Mouse (Mus musculus) G1E (cell line): ENCODE results near the gene Hoxb7.

Source experiments
- CTCF ChIP-seq: IDR thresholded peaks from 2 replicates; pipeline ENCODE4 v1.5.1; 2012; ENCODE audit warnings: low read depth, low read length, inconsistent platforms, mixed read lengths
- GATA1 ChIP-seq: IDR thresholded peaks from 2 replicates; pipeline ENCODE4 v1.6.1; 2012; ENCODE audit warnings: borderline replicate concordance, low read length, inconsistent platforms, mixed read lengths
- GATA2 ChIP-seq: IDR thresholded peaks from 2 replicates; pipeline ENCODE4 v1.6.1; 2012; ENCODE audit warnings: low read depth, low read length, inconsistent platforms, borderline replicate concordance
- TAL1 ChIP-seq: conservative IDR thresholded peaks from 2 replicates; pipeline ENCODE4 v1.6.1; 2012; ENCODE audit warnings: low read depth, low read length, inconsistent platforms, mixed read lengths

GRCm38 (mm10) chr11:96303151-96304099, 17.0 kb downstream of the Hoxb7 start, which contains the start of gene Hoxb5:
- no peak for TF ChIP-seq TAL1
- no peak for TF ChIP-seq GATA1
- TF ChIP-seq CTCF = no peak
- TF ChIP-seq GATA2 = no peak
